Mouse (Mus musculus) heart, embryonic 13.5 days (tissue): Measurements from ENCODE around the gene Fchsd2. TPM values are rescaled to one million over a fixed set of nuclear protein-coding genes. Genes with fewer than 3 reads are reported as not detected.

Experiments
- ATAC-seq: fragments of 200-750 bp; cut with Nextera tagmentation; 2 replicates; pipeline ENCODE4 v1.8.0; 2017; ENCODE audit warnings: moderate TSS enrichment; ENCODE audit not compliant: insufficient number of reproducible peaks, low FRiP score, low TSS enrichment; ENCODE audit errors: extremely low read depth
- H3K27ac ChIP-seq: fragments of 300-500 bp; sonication (generic); replicated peaks from 2 replicates; pipeline ENCODE4 v1.5.1; 2015; ENCODE audit warnings: moderate library complexity, mild to moderate bottlenecking, inconsistent platforms
- H3K27me3 ChIP-seq: fragments of 300-500 bp; sonication (generic); replicated peaks from 2 replicates; pipeline ENCODE4 v1.6.1; 2015; ENCODE audit warnings: mild to moderate bottlenecking, inconsistent platforms
- H3K36me3 ChIP-seq: fragments of 300-500 bp; sonication (generic); 2 replicates; pipeline ENCODE4 v1.6.1; 2015; ENCODE audit warnings: mild to moderate bottlenecking, inconsistent platforms
- H3K4me1 ChIP-seq: fragments of 300-500 bp; sonication (generic); 2 replicates; pipeline ENCODE4 v1.6.1; 2015; ENCODE audit warnings: inconsistent platforms
- H3K4me2 ChIP-seq: fragments of 300-500 bp; sonication (generic); 2 replicates; pipeline ENCODE4 v1.6.1; 2015; ENCODE audit warnings: inconsistent platforms, mild to moderate bottlenecking, moderate library complexity
- H3K4me3 ChIP-seq: fragments of 300-500 bp; sonication (generic); 2 replicates; pipeline ENCODE4 v1.5.1; 2015; ENCODE audit warnings: moderate library complexity, mild to moderate bottlenecking, inconsistent platforms
- H3K9ac ChIP-seq: fragments of 300-500 bp; sonication (generic); 2 replicates; pipeline ENCODE4 v1.6.1; 2015; ENCODE audit warnings: inconsistent platforms, mild to moderate bottlenecking, moderate library complexity
- H3K9me3 ChIP-seq: fragments of 300-500 bp; sonication (generic); 2 replicates; pipeline ENCODE4 v1.6.1; 2016; ENCODE audit warnings: inconsistent platforms
- WGBS: fragments of 180-500 bp; shearing (Covaris S2); methylation state at CpG from one replicate; pipeline ENCODE4 v1.1.7; 2015; ENCODE audit warnings: mixed read lengths; 5-methylcytosine and 5-hydroxymethylcytosine counted together
- polyA plus RNA-seq: library from polyadenylated mRNA; unstranded; fragments of >200 nt; fragmentation: Nextera tagmentation; extraction: Ambion mirVana; gene quantifications from 2 replicates; pipeline ENCODE4 v1.2.1, GENCODE M21; 2015

Gene Fchsd2
- polyA plus RNA-seq, 1 experiment from 2014 or later = 13.5 TPM

- H3K27ac ChIP-seq = no peak overlapping the region
- H3K9me3 ChIP-seq = no peaks in the 10 kb centered on the region
- 83% methylated on average over 2 of the region's 2 CpGs for WGBS
- H3K4me2 ChIP-seq = no peak overlapping the region
- H3K27me3 ChIP-seq = no peaks in the 10 kb centered on the region
- ATAC-seq = no peak
- no peak overlapping the region for H3K4me3 ChIP-seq
- H3K4me1 ChIP-seq = 0 out of 2 replicates have a peak, but pooled peaks cover 7% of the 10 kb centered on the region
- peaks cover 8% of the 10 kb centered on the region; the same call in 1 of the 2 replicates for H3K36me3 ChIP-seq
- H3K9ac ChIP-seq = no peak overlapping the region
These were observed 124.1 kb downstream of the Fchsd2 start for GRCm38 (mm10) chr7:101216724-101217123.

GRCm38 (mm10) chr7:101223501-101223900 is 130.8 kb downstream of the Fchsd2 start:
- no peaks in the 10 kb centered on the region for H3K27me3 ChIP-seq
- H3K4me3 ChIP-seq = no peak overlapping the region
- no peak overlapping the region for H3K4me2 ChIP-seq
- ATAC-seq = no peak
- H3K4me1 ChIP-seq = peaks cover 3% of the 10 kb centered on the region; the same call in 1 of the 2 replicates
- H3K27ac ChIP-seq = no peak overlapping the region
- 0 out of 2 replicates have a peak, but pooled peaks cover under 1% of the 10 kb centered on the region for H3K36me3 ChIP-seq
- no peak overlapping the region for H3K9ac ChIP-seq
- no peaks in the 10 kb centered on the region for H3K9me3 ChIP-seq
- WGBS = 89% methylated on average over 2 of the region's 2 CpGs

- Histone ChIP-seq H3K9me3 (no peaks in the 10 kb centered on the region), H3K4me1 (peaks cover 17% of the 10 kb centered on the region), H3K4me2 (no peak overlapping the region), H3K27me3 (no peaks in the 10 kb centered on the region), H3K4me3 (no peak overlapping the region), H3K27ac (no peak overlapping the region), H3K36me3 (0 out of 2 replicates have a peak, but pooled peaks cover 3% of the 10 kb centered on the region), H3K9ac (no peak overlapping the region)
- WGBS = 54% methylated on average over 1 of the region's 1 CpGs
- ATAC-seq = no peak
These were observed 136.7 kb downstream of the Fchsd2 start for GRCm38 (mm10) chr7:101229336-101229735.

GRCm38 (mm10) chr7:101231458-101231857 is 138.8 kb downstream of the Fchsd2 start:
- WGBS = 60% methylated on average over 1 of the region's 2 CpGs
- Histone ChIP-seq H3K4me3 (no peak overlapping the region), H3K9ac (no peak overlapping the region), H3K27me3 (no peaks in the 10 kb centered on the region), H3K4me1 (peaks cover 17% of the 10 kb centered on the region), H3K9me3 (no peaks in the 10 kb centered on the region), H3K36me3 (0 out of 2 replicates have a peak, but pooled peaks cover 3% of the 10 kb centered on the region), H3K4me2 (no peak overlapping the region), H3K27ac (no peak overlapping the region)
- no peak for ATAC-seq

- WGBS = 79% methylated on average over 3 of the region's 3 CpGs
- Histone ChIP-seq H3K36me3 (0 out of 2 replicates have a peak, but pooled peaks cover 3% of the 10 kb centered on the region), H3K4me1 (peaks cover 14% of the 10 kb centered on the region), H3K27ac (no peak overlapping the region), H3K27me3 (no peaks in the 10 kb centered on the region), H3K9me3 (no peaks in the 10 kb centered on the region), H3K4me2 (no peak overlapping the region), H3K9ac (no peak overlapping the region), H3K4me3 (no peak overlapping the region)
- no peak for ATAC-seq
These were observed 140.1 kb downstream of the Fchsd2 start for GRCm38 (mm10) chr7:101232716-101233115.

GRCm38 (mm10) chr7:101236712-101237473 is 144.2 kb downstream of the Fchsd2 start:
- Histone ChIP-seq H3K4me1 (peaks cover 10% of the 10 kb centered on the region; the same call in 1 of the 2 replicates), H3K27me3 (no peaks in the 10 kb centered on the region), H3K4me3 (no peak overlapping the region), H3K4me2 (no peak overlapping the region), H3K9ac (no peak overlapping the region), H3K36me3 (peaks cover 9% of the 10 kb centered on the region), H3K27ac (no peak overlapping the region), H3K9me3 (no peaks in the 10 kb centered on the region)
- 82% methylated on average over 8 of the region's 8 CpGs for WGBS
- ATAC-seq = no peak

GRCm38 (mm10) chr7:101248760-101249159 is 156.1 kb downstream of the Fchsd2 start:
- Histone ChIP-seq H3K27me3 (no peaks in the 10 kb centered on the region), H3K4me2 (no peak overlapping the region), H3K36me3 (peaks cover 36% of the 10 kb centered on the region), H3K9me3 (no peaks in the 10 kb centered on the region), H3K4me3 (no peak overlapping the region), H3K9ac (no peak overlapping the region), H3K27ac (no peak overlapping the region), H3K4me1 (no peaks in the 10 kb centered on the region)
- no peak for ATAC-seq
- WGBS = 85% methylated on average over 4 of the region's 4 CpGs

GRCm38 (mm10) chr7:101249173-101249572 is 156.5 kb downstream of the Fchsd2 start:
- 70% methylated on average over 2 of the region's 2 CpGs for WGBS
- ATAC-seq = no peak
- Histone ChIP-seq H3K4me3 (no peak overlapping the region), H3K27me3 (no peaks in the 10 kb centered on the region), H3K4me2 (no peak overlapping the region), H3K36me3 (peaks cover 36% of the 10 kb centered on the region), H3K4me1 (no peaks in the 10 kb centered on the region), H3K27ac (no peak overlapping the region), H3K9me3 (no peaks in the 10 kb centered on the region), H3K9ac (no peak overlapping the region)

GRCm38 (mm10) chr7:101253071-101253470 is 160.4 kb downstream of the Fchsd2 start:
- Histone ChIP-seq H3K27ac (no peak overlapping the region), H3K36me3 (peaks cover 53% of the 10 kb centered on the region), H3K4me1 (no peaks in the 10 kb centered on the region), H3K9me3 (no peaks in the 10 kb centered on the region), H3K4me3 (no peak overlapping the region), H3K27me3 (no peaks in the 10 kb centered on the region), H3K9ac (no peak overlapping the region), H3K4me2 (no peak overlapping the region)
- 66% methylated on average over 2 of the region's 2 CpGs for WGBS
- ATAC-seq = no peak

- Histone ChIP-seq H3K4me2 (no peak overlapping the region), H3K9me3 (no peaks in the 10 kb centered on the region), H3K9ac (no peak overlapping the region), H3K4me1 (no peaks in the 10 kb centered on the region), H3K27me3 (no peaks in the 10 kb centered on the region), H3K4me3 (no peak overlapping the region), H3K27ac (no peak overlapping the region), H3K36me3 (peaks cover 70% of the 10 kb centered on the region)
- ATAC-seq = no peak
These were observed 165.8 kb downstream of the Fchsd2 start for GRCm38 (mm10) chr7:101258482-101258881.

- ATAC-seq = no peak
- H3K27ac ChIP-seq = no peak overlapping the region
- H3K36me3 ChIP-seq = peaks cover 47% of the 10 kb centered on the region
- H3K9ac ChIP-seq = no peak overlapping the region
- WGBS = 76% methylated on average over 4 of the region's 4 CpGs
- H3K4me2 ChIP-seq = no peak overlapping the region
- no peak overlapping the region for H3K4me3 ChIP-seq
- peaks cover 7% of the 10 kb centered on the region for H3K4me1 ChIP-seq
- no peaks in the 10 kb centered on the region for H3K27me3 ChIP-seq
- no peaks in the 10 kb centered on the region for H3K9me3 ChIP-seq
These were observed 169.4 kb downstream of the Fchsd2 start for GRCm38 (mm10) chr7:101261941-101262546.

GRCm38 (mm10) chr7:101263511-101263910 is 170.8 kb downstream of the Fchsd2 start:
- H3K4me3 ChIP-seq = no peak overlapping the region
- H3K27ac ChIP-seq = no peak overlapping the region
- no peaks in the 10 kb centered on the region for H3K9me3 ChIP-seq
- peaks cover 20% of the 10 kb centered on the region for H3K4me1 ChIP-seq
- no peaks in the 10 kb centered on the region for H3K27me3 ChIP-seq
- H3K9ac ChIP-seq = no peak overlapping the region
- no peak for ATAC-seq
- H3K36me3 ChIP-seq = peaks cover 46% of the 10 kb centered on the region
- no peak overlapping the region for H3K4me2 ChIP-seq
